Mouse (Mus musculus): Measurements from ENCODE around the gene Dpp6.

GRCm38 (mm10) chr5:27122944-27123343 lies 305.9 kb downstream of the Dpp6 start:
- TF ChIP-seq CTCF (IDR thresholded peaks at IDR 0.05; ENCODE audit: low read depth, low read length), result no peak
- TF ChIP-seq GATA1 (IDR thresholded peaks at IDR 0.05; ENCODE audit: borderline replicate concordance, low read length), result no peak

Measured in G1E (cell line).